Mouse (Mus musculus): ENCODE results near the gene Stoml2.

The Stoml2 gene

DNA sequence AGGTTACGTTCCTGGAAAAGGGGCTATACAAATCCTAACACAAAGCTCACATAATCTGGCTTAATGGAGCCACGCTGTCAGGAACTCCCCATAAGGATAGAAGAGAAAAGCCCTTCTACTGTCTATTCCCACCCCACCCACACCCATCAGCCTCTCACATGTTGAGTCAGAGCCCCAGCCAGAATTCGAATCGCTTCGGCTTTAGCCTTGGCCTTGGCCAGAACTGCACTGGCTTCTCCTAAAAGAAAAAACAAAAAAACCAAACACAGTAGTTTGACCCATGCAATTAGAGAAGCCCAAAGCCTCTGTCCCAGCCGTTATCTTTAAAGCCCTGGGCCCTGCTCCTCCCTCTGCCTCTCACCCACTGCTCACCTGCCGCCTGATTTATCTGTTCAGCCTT, 2.4 kb downstream of the Stoml2 start:
- ChIA-PET CTCF (interaction anchor here in 2 of 4 experiments (1.2 to 3.4 kb wide), 2 partner anchors 9 to 403 kb away, joined by 3 to 31 read pairs; no protein-coding TSS in a partner anchor), POLR2A (interaction anchor here in 2 of 4 experiments (1.1 to 6.1 kb wide), 6 partner anchors 10 to 142 kb away, joined by 3 to 62 read pairs (median 7); partner anchors contain the start of gene Vcp (in 2 of the 2))

- ChIA-PET CTCF (interaction anchor here (0.5 to 1.8 kb wide), 14 partner anchors 9 to 1535 kb away, joined by 3 to 9 read pairs (median 4); partner anchors contain the start of genes Fam214b (in 2 of the 4), Creb3 (in 1 of the 4), Tln1 (in 1 of the 4) and Vcp (in 1 of the 4)), POLR2A (interaction anchor here in 3 of 4 experiments (0.6 to 8.5 kb wide), 22 partner anchors 9 to 79 kb away, joined by 3 to 73 read pairs (median 6); partner anchors contain the start of genes Vcp (in 3 of the 3) and Fancg (in 1 of the 3))
Observed at GRCm38 (mm10) chr4:43025084-43025960, 6.2 kb downstream of the Stoml2 start, which contains the start of gene Pigo. TSS of gene Pigo (minus strand) at chr4:43025819.

DNA sequence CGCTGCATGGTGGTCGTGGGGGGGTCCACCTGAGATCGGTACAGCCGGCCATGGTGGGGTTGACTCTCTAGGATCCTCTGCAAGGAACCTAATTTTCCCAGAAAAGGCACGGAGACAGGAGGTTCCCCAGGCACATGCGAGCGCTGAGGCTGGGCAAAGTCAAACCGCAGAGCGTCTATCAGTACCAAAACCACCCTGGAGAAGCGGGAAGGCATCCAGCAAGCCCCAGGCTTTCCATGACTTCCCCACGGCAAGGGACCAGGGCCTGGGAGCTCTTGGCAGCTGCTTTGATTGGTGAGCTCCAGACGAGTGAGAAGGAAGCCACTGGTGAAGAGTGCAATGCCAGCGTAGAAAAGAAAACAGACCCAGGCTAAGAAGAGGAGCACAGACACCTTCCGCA, 6.8 kb downstream of the Stoml2 start:
- POLR2A ChIA-PET: interaction anchor here in 3 of 4 experiments (0.5 to 8.5 kb wide), 18 partner anchors 8 to 33 kb away, joined by 3 to 73 read pairs (median 6); partner anchors contain the start of genes Vcp (in 2 of the 3) and Fancg (in 1 of the 3)
- CTCF ChIA-PET: interaction anchor here in 2 of 4 experiments (0.5 to 1.8 kb wide), 3 partner anchors 8 to 22 kb away, joined by 3 to 9 read pairs (median 3); partner anchors contain the start of gene Fam214b (in 1 of the 2)

DNA sequence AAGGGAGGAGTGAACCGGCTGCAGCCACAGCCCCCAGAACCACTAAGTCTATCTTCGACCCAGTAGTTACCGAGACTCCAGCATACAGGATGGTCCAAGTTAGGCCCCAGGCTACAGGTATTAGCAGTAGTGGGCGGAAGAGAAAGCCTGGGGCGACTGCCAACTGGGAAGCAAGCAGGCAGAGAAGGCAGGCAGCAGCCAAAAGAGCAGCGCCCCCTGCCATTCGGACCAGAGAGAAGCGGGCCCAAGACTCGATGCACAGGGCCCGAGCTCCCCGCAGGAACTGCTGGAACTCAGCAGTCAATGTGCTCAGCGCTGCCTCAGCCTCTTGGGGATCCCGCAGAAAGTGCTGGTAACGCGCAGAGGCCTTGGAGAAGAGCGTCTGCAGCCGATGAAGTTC, 10.2 kb downstream of the Stoml2 start:
- ChIA-PET POLR2A (interaction anchor here (0.6 to 8.5 kb wide), 27 partner anchors 8 to 385 kb away, joined by 3 to 73 read pairs (median 7); partner anchors contain the start of genes Stoml2 (in 4 of the 4), Vcp (in 3 of the 4), Fancg (in 1 of the 4) and Unc13b (in 1 of the 4)), CTCF (interaction anchor here (0.5 to 3.5 kb wide), 31 partner anchors 8 to 740 kb away, joined by 3 to 31 read pairs (median 4); partner anchors contain the start of genes Stoml2 (in 3 of the 4), Fam214b (in 1 of the 4), Fancg (in 1 of the 4) and Vcp (in 1 of the 4))

GRCm38 (mm10) chr4:43020876-43021275, 10.6 kb downstream of the Stoml2 start:
- ChIA-PET POLR2A (interaction anchor here (0.6 to 8.5 kb wide), 31 partner anchors 8 to 386 kb away, joined by 3 to 73 read pairs (median 6); partner anchors contain the start of genes Stoml2 (in 4 of the 4), Vcp (in 3 of the 4), Fancg (in 1 of the 4) and Unc13b (in 1 of the 4)), CTCF (interaction anchor here (0.5 to 3.5 kb wide), 31 partner anchors 8 to 707 kb away, joined by 3 to 31 read pairs (median 4); partner anchors contain the start of genes Stoml2 (in 3 of the 4), Fam214b (in 1 of the 4), Fancg (in 1 of the 4) and Vcp (in 1 of the 4))

GRCm38 (mm10) chr4:43019641-43020465, 11.7 kb downstream of the Stoml2 start:
- CTCF ChIA-PET: interaction anchor here (0.5 to 3.5 kb wide), 17 partner anchors 9 to 508 kb away, joined by 3 to 31 read pairs (median 5); partner anchors contain the start of genes Fancg (in 2 of the 4) and Stoml2 (in 1 of the 4)
- POLR2A ChIA-PET: interaction anchor here in 3 of 4 experiments (0.6 to 8.5 kb wide), 26 partner anchors 9 to 479 kb away, joined by 3 to 73 read pairs (median 6); partner anchors contain the start of genes Stoml2 (in 3 of the 3), Vcp (in 3 of the 3), Arhgef39 (in 1 of the 3) and Fancg (in 1 of the 3)

DNA sequence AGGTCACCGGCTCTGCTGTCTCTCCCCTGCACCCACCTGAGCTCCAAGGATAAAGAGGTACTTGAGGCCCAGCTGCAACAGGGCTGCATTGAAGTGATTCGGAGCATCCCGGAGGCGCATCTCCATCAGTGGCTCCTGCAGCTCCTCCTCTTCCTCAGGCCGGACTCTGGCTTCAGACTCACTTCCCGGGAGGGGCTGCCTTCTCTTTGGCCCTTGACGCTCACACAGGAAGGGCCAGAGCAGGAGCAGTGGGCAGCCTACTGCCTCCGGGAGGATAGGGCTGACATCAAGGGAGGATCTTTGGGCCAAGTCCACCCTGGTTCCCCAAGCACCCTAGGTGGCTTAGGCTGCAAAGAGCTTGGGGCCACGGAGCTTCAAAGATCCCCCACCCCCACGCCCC, 12.3 kb downstream of the Stoml2 start:
- POLR2A ChIA-PET: interaction anchor here in 3 of 4 experiments (0.6 to 8.5 kb wide), 21 partner anchors 8 to 480 kb away, joined by 3 to 73 read pairs (median 5); partner anchors contain the start of genes Vcp (in 3 of the 3), Stoml2 (in 2 of the 3), Arhgef39 (in 1 of the 3) and Fancg (in 1 of the 3)
- CTCF ChIA-PET: interaction anchor here in 3 of 4 experiments (0.5 to 3.5 kb wide), 7 partner anchors 11 to 508 kb away, joined by 3 to 31 read pairs (median 4); partner anchors contain the start of gene Stoml2 (in 1 of the 3)

GRCm38 (mm10) chr4:43018156-43018555, 13.4 kb downstream of the Stoml2 start:
- ChIA-PET CTCF (no interaction called here), POLR2A (interaction anchor here in 2 of 4 experiments (0.6 to 7.2 kb wide), 6 partner anchors 12 to 93 kb away, joined by 3 to 62 read pairs (median 6); partner anchors contain the start of genes Stoml2 (in 1 of the 2) and Vcp (in 1 of the 2))

DNA sequence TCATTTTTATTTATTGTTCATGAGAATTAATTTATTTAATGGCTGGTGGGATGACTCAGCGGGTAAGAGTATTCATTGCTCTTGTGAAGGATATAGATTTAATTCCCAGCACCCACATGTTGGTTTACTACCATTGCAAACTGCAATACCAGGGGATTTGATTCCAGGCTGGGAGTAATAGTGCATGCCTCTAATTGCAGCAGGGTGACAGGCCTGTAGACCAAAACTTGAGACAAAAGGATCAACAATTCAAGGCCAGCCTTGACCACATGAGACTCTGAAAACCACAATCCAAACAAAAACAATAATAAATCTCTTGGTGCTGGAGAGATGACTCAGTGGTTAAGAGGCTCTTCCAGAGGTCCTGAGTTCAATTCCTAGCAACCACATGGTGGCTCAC, 19.4 kb downstream of the Stoml2 start:
- ChIA-PET CTCF (interaction anchor here in 3 of 4 experiments (0.6 to 1.7 kb wide), 3 partner anchors 9 to 505 kb away, joined by 4 to 12 read pairs (median 8); no protein-coding TSS in a partner anchor), POLR2A (no interaction called here)

DNA sequence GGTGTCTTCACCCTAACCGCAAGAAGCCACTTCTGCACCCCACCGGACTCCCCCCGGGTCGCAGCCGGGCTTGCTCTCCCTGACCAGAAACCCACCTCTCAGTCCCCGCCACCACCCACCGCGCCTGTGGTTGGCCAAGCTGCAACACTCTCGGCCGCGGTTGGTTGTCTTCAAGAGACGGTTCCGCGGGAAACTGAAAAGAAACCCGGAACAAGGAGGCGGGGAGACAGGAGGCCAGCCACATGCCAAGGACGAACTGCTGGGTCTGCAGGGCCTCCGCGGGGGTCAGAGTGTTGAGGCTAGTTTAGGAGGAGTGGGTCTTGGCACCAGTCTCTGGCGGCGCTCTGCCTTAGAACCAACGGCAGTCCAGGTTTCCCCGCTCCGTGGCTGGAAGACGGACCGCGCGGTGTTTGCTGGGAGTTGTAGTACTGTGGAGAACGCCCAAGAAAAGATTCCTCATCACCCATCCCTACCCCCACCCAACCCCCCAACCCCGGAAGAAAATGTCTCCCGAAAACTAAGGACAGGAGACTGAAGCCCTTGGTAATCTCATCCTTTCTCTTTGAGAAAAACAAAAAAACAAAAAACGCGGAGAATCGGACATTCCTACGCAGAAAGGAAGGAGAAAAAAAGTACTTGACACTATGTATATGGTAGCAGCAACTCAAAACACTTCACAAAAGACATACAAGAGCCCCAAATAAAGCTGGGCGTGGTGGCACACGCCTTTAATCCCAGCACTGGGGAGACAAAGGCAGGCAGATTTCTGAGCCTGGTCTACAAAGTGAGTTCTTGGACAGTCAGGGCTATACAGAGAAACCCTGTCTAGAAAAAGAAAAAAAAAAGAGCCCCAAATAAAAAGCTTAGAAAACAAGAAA, 21.1 kb downstream of the Stoml2 start, which contains the start of gene Fancg:
Gene Fancg (minus strand): TSS at position 346 of the 878 bp plus-strand sequence.
- POLR2A ChIA-PET: interaction anchor here in 3 of 4 experiments (0.6 to 2.6 kb wide), 23 partner anchors 9 to 510 kb away, joined by 3 to 26 read pairs (median 5); partner anchors contain the start of genes Vcp (in 3 of the 3), Stoml2 (in 2 of the 3), Dnajb5 (in 1 of the 3) and Phf24 (in 1 of the 3)

DNA sequence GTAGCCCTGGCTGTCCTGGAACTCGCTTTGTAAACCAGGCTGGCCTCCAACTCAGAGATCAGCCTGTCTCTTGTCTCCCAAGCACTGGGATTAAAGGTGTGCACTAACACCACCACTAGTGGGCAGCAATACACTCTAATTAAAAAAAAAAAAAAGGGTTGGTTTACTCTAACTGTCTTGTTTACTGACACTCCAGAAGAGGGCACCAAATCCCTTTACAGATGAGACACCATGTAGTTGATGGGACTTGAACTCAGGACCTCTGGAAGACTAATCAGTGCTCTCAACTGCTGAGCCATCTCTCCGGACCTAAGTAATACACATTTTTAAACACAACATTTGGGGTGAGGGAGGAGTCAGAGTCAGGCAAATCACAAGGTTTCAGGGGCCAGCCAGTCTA, 25.7 kb downstream of the Stoml2 start:
- POLR2A ChIA-PET: interaction anchor here in 2 of 4 experiments (1.0 to 2.0 kb wide), 6 partner anchors 12 to 517 kb away, joined by 3 to 9 read pairs (median 6); partner anchors contain the start of genes Pigo (in 1 of the 2) and Stoml2 (in 1 of the 2)
- CTCF ChIA-PET: interaction anchor here (0.7 to 2.8 kb wide), 11 partner anchors 9 to 494 kb away, joined by 3 to 17 read pairs (median 5); partner anchors contain the start of genes Pigo (in 2 of the 4) and Arhgef39 (in 1 of the 4)

More for the DNA sequence above, 21.1 kb downstream of the Stoml2 start, which contains the start of gene Fancg:
- CTCF ChIA-PET: interaction anchor here (0.6 to 1.7 kb wide), 9 partner anchors 10 to 1506 kb away, joined by 3 to 8 read pairs (median 6); partner anchors contain the start of gene Phf24 (in 1 of the 4)

- CTCF ChIA-PET: interaction anchor here (0.6 to 2.8 kb wide), 16 partner anchors 10 to 495 kb away, joined by 3 to 17 read pairs (median 4); partner anchors contain the start of genes Pigo (in 2 of the 4), Arhgef39 (in 1 of the 4) and Stoml2 (in 1 of the 4)
- POLR2A ChIA-PET: interaction anchor here in 2 of 4 experiments (0.5 to 3.3 kb wide), 13 partner anchors 10 to 529 kb away, joined by 3 to 15 read pairs (median 5); partner anchors contain the start of genes Pigo (in 2 of the 2) and Stoml2 (in 2 of the 2)
Observed at GRCm38 (mm10) chr4:43004951-43005350, 26.6 kb downstream of the Stoml2 start.

GRCm38 (mm10) chr4:43002756-43003439, 28.6 kb downstream of the Stoml2 start:
- ChIA-PET POLR2A (interaction anchor here in 2 of 4 experiments (0.7 to 5.1 kb wide), 12 partner anchors 12 to 559 kb away, joined by 3 to 38 read pairs (median 4); partner anchors contain the start of genes Stoml2 (in 2 of the 2), Creb3 (in 1 of the 2), Pigo (in 1 of the 2) and Tln1 (in 1 of the 2)), CTCF (interaction anchor here in 2 of 4 experiments (0.6 to 2.8 kb wide), 5 partner anchors 18 to 1451 kb away, joined by 3 to 17 read pairs (median 4); no protein-coding TSS in a partner anchor)

- ChIA-PET CTCF (interaction anchor here in 2 of 4 experiments (0.6 to 1.5 kb wide), 4 partner anchors 22 to 527 kb away, joined by 3 to 7 read pairs (median 4); partner anchors contain the start of gene Pigo (in 1 of the 2)), POLR2A (interaction anchor here in 3 of 4 experiments (1.1 to 5.1 kb wide), 14 partner anchors 9 to 558 kb away, joined by 3 to 73 read pairs (median 18); partner anchors contain the start of genes Pigo (in 2 of the 3), Stoml2 (in 2 of the 3), Dnajb5 (in 1 of the 3) and Fancg (in 1 of the 3))
Observed at GRCm38 (mm10) chr4:43001272-43001671, 30.2 kb downstream of the Stoml2 start.

Measured in embryonic stem cell, embryonic (primary cell).